13 mouse cellular contexts compared by ENCODE assay signal in the genomic region with DNA sequence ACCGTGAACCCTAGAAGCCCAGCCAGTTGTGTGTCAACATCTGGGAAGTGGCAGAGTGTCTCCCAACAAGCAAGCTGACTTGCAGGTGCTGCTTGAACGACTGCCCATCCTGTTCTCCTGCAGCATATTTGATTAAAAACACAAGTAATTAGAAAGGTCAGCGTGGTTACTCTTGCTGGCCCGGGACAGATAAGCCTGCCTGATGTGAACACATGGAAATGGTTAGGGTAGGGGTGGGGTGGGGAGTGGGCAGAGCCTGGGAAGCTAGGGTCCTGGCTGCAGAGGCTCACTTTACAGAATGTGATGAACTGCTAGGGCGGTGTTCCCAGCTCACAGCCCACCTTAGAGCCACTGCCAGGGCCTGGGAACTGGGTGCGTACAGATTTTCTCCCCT. TPM values are rescaled to one million over a fixed set of nuclear protein-coding genes. Genes with fewer than 3 reads are reported as not detected.
DNase-seq lines count a peak whose midpoint lies in the region; ATAC-seq and TF ChIP-seq lines count a peak whose summit lies in the region.
"Had no signal": no experiment of that assay in that cellular context is flagged by ENCODE, and none has a peak within 500 bp of the region (broad histone marks: within the 10 kb centered on the region; RNA-seq: fewer than 3 reads in every experiment).

No protein-coding gene starts in this region.

- no peak for DNase-seq in heart, embryonic 10.5 days (ENCODE audit: low spot score)
- no peak for DNase-seq in heart, adult 11 months
- DNase-seq in kidney, adult 18-20 months = no peak
- no peak for DNase-seq in stomach, postnatal 0 days (ENCODE audit: low spot score)
- DNase-seq: B cell, adult 2 months; cerebellum, adult 9-10 months; left cerebral cortex, postnatal 4 days had no signal

- no peak overlapping the region for H3K4me2 ChIP-seq in kidney, embryonic 16.5 days (replicated peaks; ENCODE audit: low read depth, low read length)
- H3K4me2 ChIP-seq in stomach, embryonic 14.5 days (replicated peaks; ENCODE audit: low read depth, low read length) = no peak overlapping the region
- H3K4me2 ChIP-seq in stomach, postnatal 0 days (replicated peaks; ENCODE audit: low read depth) = no peak overlapping the region
- no peak overlapping the region for H3K4me2 ChIP-seq in stomach, embryonic 15.5 days
- no peak overlapping the region for H3K4me2 ChIP-seq in midbrain, embryonic 15.5 days
- H3K4me2 ChIP-seq: midbrain, embryonic 12.5 days had no signal

- H3K4me3 ChIP-seq in heart, embryonic 10.5 days = no peak overlapping the region
- no peak overlapping the region for H3K4me3 ChIP-seq in kidney, embryonic 16.5 days (ENCODE audit: low read length)
- H3K4me3 ChIP-seq in stomach, embryonic 14.5 days (ENCODE audit: low read depth, low read length) = no peak overlapping the region
- H3K4me3 ChIP-seq in stomach, postnatal 0 days (ENCODE audit: low read depth, low read length) = no peak overlapping the region
- no peak overlapping the region for H3K4me3 ChIP-seq in stomach, embryonic 15.5 days (replicated peaks)
- H3K4me3 ChIP-seq in midbrain, embryonic 15.5 days = no peak overlapping the region
- H3K4me3 ChIP-seq: midbrain, embryonic 12.5 days had no signal

- H3K9me3 ChIP-seq in heart, embryonic 10.5 days = no peaks in the 10 kb centered on the region
- no peaks in the 10 kb centered on the region for H3K9me3 ChIP-seq in kidney, embryonic 16.5 days (ENCODE audit: low read length)
- no peaks in the 10 kb centered on the region for H3K9me3 ChIP-seq in stomach, embryonic 14.5 days (ENCODE audit: control insufficient read depth, low read depth, low read length)
- H3K9me3 ChIP-seq in stomach, postnatal 0 days (ENCODE audit: control insufficient read depth, low read length) = no peaks in the 10 kb centered on the region
- no peaks in the 10 kb centered on the region for H3K9me3 ChIP-seq in stomach, embryonic 15.5 days
- H3K9me3 ChIP-seq in midbrain, embryonic 15.5 days = no peaks in the 10 kb centered on the region
- H3K9me3 ChIP-seq: midbrain, embryonic 12.5 days had no signal

- no peak for TF ChIP-seq EP300 in stomach, postnatal 0 days (optimal IDR thresholded peaks at IDR 0.05)

- H3K4me1 ChIP-seq in heart, embryonic 10.5 days = peaks cover 14% of the 10 kb centered on the region
- H3K4me1 ChIP-seq in kidney, embryonic 16.5 days (ENCODE audit: insufficient read depth, low read length) = peaks cover 8% of the 10 kb centered on the region
- H3K4me1 ChIP-seq in stomach, embryonic 14.5 days (ENCODE audit: control insufficient read depth, insufficient read depth, low read length) = 0 out of 2 replicates have a peak, but pooled peaks cover 3% of the 10 kb centered on the region
- H3K4me1 ChIP-seq in stomach, postnatal 0 days (replicated peaks; ENCODE audit: control insufficient read depth, insufficient read depth) = no peaks in the 10 kb centered on the region
- H3K4me1 ChIP-seq in stomach, embryonic 15.5 days = peaks cover 6% of the 10 kb centered on the region; the same call in 1 of the 2 replicates
- no peaks in the 10 kb centered on the region for H3K4me1 ChIP-seq in midbrain, embryonic 15.5 days
- H3K4me1 ChIP-seq: midbrain, embryonic 12.5 days had no signal

- no peaks in the 10 kb centered on the region; the same call in 1 of the 2 replicates for H3K27me3 ChIP-seq in heart, embryonic 10.5 days (ENCODE audit: insufficient read depth, poor library complexity, severe bottlenecking)
- H3K27me3 ChIP-seq in kidney, embryonic 16.5 days (ENCODE audit: insufficient read depth, low read length) = no peaks in the 10 kb centered on the region
- H3K27me3 ChIP-seq in stomach, embryonic 14.5 days (ENCODE audit: control insufficient read depth, insufficient read depth, low read length) = no peaks in the 10 kb centered on the region
- H3K27me3 ChIP-seq in stomach, postnatal 0 days (ENCODE audit: control insufficient read depth, insufficient read depth, low read length) = no peaks in the 10 kb centered on the region
- no peaks in the 10 kb centered on the region for H3K27me3 ChIP-seq in stomach, embryonic 15.5 days (replicated peaks)
- H3K27me3 ChIP-seq in midbrain, embryonic 15.5 days (replicated peaks) = no peaks in the 10 kb centered on the region
- H3K27me3 ChIP-seq: midbrain, embryonic 12.5 days had no signal

- WGBS in heart, embryonic 10.5 days = 34% methylated on average over 6 of the region's 6 CpGs
- 41% methylated on average over 6 of the region's 6 CpGs for WGBS in kidney, embryonic 16.5 days
- WGBS in stomach, embryonic 14.5 days = 45% methylated on average over 6 of the region's 6 CpGs
- WGBS in stomach, postnatal 0 days = 47% methylated on average over 6 of the region's 6 CpGs
- WGBS in stomach, embryonic 15.5 days = 41% methylated on average over 6 of the region's 6 CpGs
- WGBS in midbrain, embryonic 15.5 days = 77% methylated on average over 6 of the region's 6 CpGs

- no peak for ATAC-seq in kidney, embryonic 16.5 days (ENCODE audit: low FRiP score, low TSS enrichment)
- no peak for ATAC-seq in stomach, embryonic 14.5 days (ENCODE audit: insufficient number of reproducible peaks, insufficient read depth, low FRiP score, low read depth)
- no peak for ATAC-seq in stomach, postnatal 0 days (ENCODE audit: low FRiP score, low TSS enrichment)
- no peak for ATAC-seq in stomach, embryonic 15.5 days (ENCODE audit: insufficient read depth, low FRiP score, low read depth)
- no peak for ATAC-seq in midbrain, embryonic 15.5 days (replicated peaks)

- TF ChIP-seq CTCF in stomach, postnatal 0 days (IDR thresholded peaks at IDR 0.05; ENCODE audit: low read depth) = no peak

- no peaks in the 10 kb centered on the region for H3K36me3 ChIP-seq in heart, embryonic 10.5 days
- H3K36me3 ChIP-seq in kidney, embryonic 16.5 days (ENCODE audit: insufficient read depth, low read length) = no peaks in the 10 kb centered on the region
- H3K36me3 ChIP-seq in stomach, embryonic 14.5 days (ENCODE audit: control insufficient read depth, insufficient read depth, low read length) = no peaks in the 10 kb centered on the region
- H3K36me3 ChIP-seq in stomach, postnatal 0 days (ENCODE audit: control insufficient read depth, insufficient read depth, low read length) = no peaks in the 10 kb centered on the region
- no peaks in the 10 kb centered on the region for H3K36me3 ChIP-seq in stomach, embryonic 15.5 days
- no peaks in the 10 kb centered on the region for H3K36me3 ChIP-seq in midbrain, embryonic 15.5 days (replicated peaks)
- H3K36me3 ChIP-seq: G1E; midbrain, embryonic 12.5 days had no signal

- H3K27ac ChIP-seq in heart, embryonic 10.5 days = peak overlapping the region; percentile 59
- H3K27ac ChIP-seq in kidney, embryonic 16.5 days (ENCODE audit: low read length) = peak overlapping the region; percentile 36; the same call in 1 of the 2 replicates
- H3K27ac ChIP-seq in stomach, embryonic 14.5 days (ENCODE audit: low read length) = 0 out of 2 replicates have a peak overlapping the region, but pooled peaks have one; percentile 15
- H3K27ac ChIP-seq in stomach, postnatal 0 days (replicated peaks) = no peak overlapping the region
- 0 out of 2 replicates have a peak overlapping the region, but pooled peaks have one; percentile 21 for H3K27ac ChIP-seq in stomach, embryonic 15.5 days
- H3K27ac ChIP-seq in midbrain, embryonic 15.5 days = no peak overlapping the region
- H3K27ac ChIP-seq: midbrain, embryonic 12.5 days had no signal

- no peak overlapping the region for H3K9ac ChIP-seq in kidney, embryonic 16.5 days (replicated peaks; ENCODE audit: low read length)
- no peak overlapping the region for H3K9ac ChIP-seq in stomach, embryonic 14.5 days (replicated peaks; ENCODE audit: low read depth, low read length)
- no peak overlapping the region for H3K9ac ChIP-seq in stomach, postnatal 0 days (ENCODE audit: low read length)
- H3K9ac ChIP-seq in stomach, embryonic 15.5 days = no peak overlapping the region
- no peak overlapping the region for H3K9ac ChIP-seq in midbrain, embryonic 15.5 days
- H3K9ac ChIP-seq: midbrain, embryonic 12.5 days had no signal

RNA-seq across cellular contexts. Expression of gene Gm17455, which starts 26.0 kb away (rescaled TPM):
- polyA plus RNA-seq in heart, embryonic 10.5 days (2016; fragmentation: Nextera tagmentation; extraction: Ambion mirVana) = 0.59 and 0.89 TPM in 2 replicates
- polyA plus RNA-seq in kidney, embryonic 16.5 days (2015; fragmentation: Nextera tagmentation; extraction: Ambion mirVana) = 0.40 and 0.81 TPM in 2 replicates
- polyA plus RNA-seq in stomach, embryonic 14.5 days (2014; fragmentation: Nextera tagmentation; extraction: Ambion mirVana) = 0.41 and 1.4 TPM in 2 replicates
- 0.74 and 1.0 TPM in 2 replicates for polyA plus RNA-seq in stomach, postnatal 0 days (2015; fragmentation: Nextera tagmentation; extraction: Ambion mirVana)
- polyA plus RNA-seq in stomach, embryonic 15.5 days (2015; fragmentation: Nextera tagmentation; extraction: Ambion mirVana) = 0.64 and 0.98 TPM in 2 replicates
- 8.9 and 11.0 TPM in 2 replicates for polyA plus RNA-seq in midbrain, embryonic 15.5 days (2015; fragmentation: Nextera tagmentation; extraction: Ambion mirVana)
- polyA plus RNA-seq: G1E had no signal

RNA-seq across cellular contexts. Expression of gene Vsir, which starts 26.9 kb away (rescaled TPM):
- 1.4 and 2.2 TPM in 2 replicates for polyA plus RNA-seq in heart, embryonic 10.5 days (2016; fragmentation: Nextera tagmentation; extraction: Ambion mirVana)
- 3.9 and 4.2 TPM in 2 replicates for polyA plus RNA-seq in kidney, embryonic 16.5 days (2015; fragmentation: Nextera tagmentation; extraction: Ambion mirVana)
- 4.9 and 6.8 TPM in 2 replicates for polyA plus RNA-seq in stomach, embryonic 14.5 days (2014; fragmentation: Nextera tagmentation; extraction: Ambion mirVana)
- polyA plus RNA-seq in stomach, postnatal 0 days (2015; fragmentation: Nextera tagmentation; extraction: Ambion mirVana) = 4.2 and 4.3 TPM in 2 replicates
- polyA plus RNA-seq in stomach, embryonic 15.5 days (2015; fragmentation: Nextera tagmentation; extraction: Ambion mirVana) = 7.0 and 7.8 TPM in 2 replicates
- 2.5 and 3.0 TPM in 2 replicates for polyA plus RNA-seq in midbrain, embryonic 15.5 days (2015; fragmentation: Nextera tagmentation; extraction: Ambion mirVana)

Comparison
In these comparisons a context has a peak if more than half of its experiments do, and no peak if none do; other contexts are left out.
1. H3K27ac ChIP-seq: peak in heart, embryonic 10.5 days (single experiment), kidney, embryonic 16.5 days (single experiment), stomach, embryonic 14.5 days (single experiment) and stomach, embryonic 15.5 days (single experiment); none in stomach, postnatal 0 days (single experiment) and midbrain, embryonic 15.5 days (single experiment).